Mouse (Mus musculus): ENCODE measurements around the gene Nabp1. TPM values are rescaled to one million over a fixed set of nuclear protein-coding genes. Genes with fewer than 3 reads are reported as not detected.
A peak's percentile ranks its signal among the peaks of the same experiment; 100 is the strongest.

The Nabp1 gene
- polyA plus RNA-seq, 1 experiment from 2014 or later, result 7.6 TPM

GRCm38 (mm10) chr1:51493592-51494307 lies 15.5 kb upstream of the Nabp1 start:
- no peak overlapping the region for H3K9ac ChIP-seq
- no peaks in the 10 kb centered on the region for H3K9me3 ChIP-seq (replicated peaks)
- H3K4me2 ChIP-seq, result no peak overlapping the region
- H3K27ac ChIP-seq (replicated peaks), result no peak overlapping the region
- H3K36me3 ChIP-seq (replicated peaks), result no peaks in the 10 kb centered on the region
- H3K4me3 ChIP-seq (replicated peaks), result no peak overlapping the region
- WGBS (ENCODE audit: insufficient replicate concordance), result 51% methylated on average over 7 of the region's 7 CpGs
- ATAC-seq (ENCODE audit: insufficient read depth), result no peak
- no peaks in the 10 kb centered on the region for H3K4me1 ChIP-seq (replicated peaks)
- H3K27me3 ChIP-seq, result no peaks in the 10 kb centered on the region

GRCm38 (mm10) chr1:51486291-51486690 lies 8.1 kb upstream of the Nabp1 start:
- no peak overlapping the region for H3K4me3 ChIP-seq (replicated peaks)
- no peaks in the 10 kb centered on the region for H3K4me1 ChIP-seq (replicated peaks)
- no peak overlapping the region for H3K27ac ChIP-seq (replicated peaks)
- no peaks in the 10 kb centered on the region for H3K36me3 ChIP-seq (replicated peaks)
- H3K9me3 ChIP-seq (replicated peaks), result no peaks in the 10 kb centered on the region
- H3K9ac ChIP-seq, result no peak overlapping the region
- H3K4me2 ChIP-seq, result no peak overlapping the region
- no peak for ATAC-seq (ENCODE audit: insufficient read depth)
- H3K27me3 ChIP-seq, result no peaks in the 10 kb centered on the region
- 76% methylated on average over 1 of the region's 1 CpGs for WGBS (ENCODE audit: insufficient replicate concordance)

- Histone ChIP-seq H3K9ac (no peak overlapping the region), H3K4me3 (replicated peaks) (no peak overlapping the region), H3K4me1 (replicated peaks) (peaks cover 23% of the 10 kb centered on the region), H3K9me3 (replicated peaks) (no peaks in the 10 kb centered on the region), H3K27me3 (peaks cover 6% of the 10 kb centered on the region), H3K4me2 (no peak overlapping the region), H3K27ac (replicated peaks) (no peak overlapping the region), H3K36me3 (replicated peaks) (no peaks in the 10 kb centered on the region)
- no peak for ATAC-seq (ENCODE audit: insufficient read depth)
These were observed 2.2 kb upstream of the Nabp1 start for GRCm38 (mm10) chr1:51480386-51480785.

- Histone ChIP-seq H3K4me1 (replicated peaks) (peaks cover 23% of the 10 kb centered on the region), H3K36me3 (replicated peaks) (no peaks in the 10 kb centered on the region), H3K27me3 (peaks cover 6% of the 10 kb centered on the region), H3K4me2 (no peak overlapping the region), H3K4me3 (replicated peaks) (no peak overlapping the region), H3K9me3 (replicated peaks) (no peaks in the 10 kb centered on the region), H3K9ac (no peak overlapping the region), H3K27ac (replicated peaks) (no peak overlapping the region)
- WGBS (ENCODE audit: insufficient replicate concordance), result 70% methylated on average over 1 of the region's 1 CpGs
- ATAC-seq (ENCODE audit: insufficient read depth), result no peak
These were observed 1.5 kb upstream of the Nabp1 start for GRCm38 (mm10) chr1:51479691-51480090.

- Histone ChIP-seq H3K4me2 (peak overlapping the region; percentile 96), H3K9ac (peak overlapping the region; percentile 77), H3K4me3 (replicated peaks) (peak overlapping the region; percentile 75), H3K27me3 (peaks cover 6% of the 10 kb centered on the region), H3K4me1 (replicated peaks) (peaks cover 23% of the 10 kb centered on the region), H3K36me3 (replicated peaks) (no peaks in the 10 kb centered on the region), H3K27ac (replicated peaks) (peak overlapping the region; percentile 81; the same call in 1 of the 2 replicates), H3K9me3 (replicated peaks) (no peaks in the 10 kb centered on the region)
- ATAC-seq (ENCODE audit: insufficient read depth), result no peak
- 58% methylated on average over 1 of the region's 1 CpGs for WGBS (ENCODE audit: insufficient replicate concordance)
These were observed 753 bp upstream of the Nabp1 start for GRCm38 (mm10) chr1:51479027-51479329.

- under 1% methylated on average over 25 of the region's 25 CpGs for WGBS (ENCODE audit: insufficient replicate concordance)
These were observed 556 bp downstream of the Nabp1 start for GRCm38 (mm10) chr1:51477656-51478081.

GRCm38 (mm10) chr1:51476405-51476804 lies 1.8 kb downstream of the Nabp1 start:
- H3K4me3 ChIP-seq (replicated peaks), result no peak overlapping the region
- H3K27ac ChIP-seq (replicated peaks), result no peak overlapping the region
- H3K4me2 ChIP-seq, result no peak overlapping the region; the same call in 1 of the 2 replicates
- no peak for ATAC-seq (ENCODE audit: insufficient read depth)
- no peaks in the 10 kb centered on the region for H3K9me3 ChIP-seq (replicated peaks)
- peaks cover 6% of the 10 kb centered on the region for H3K27me3 ChIP-seq
- peaks cover 23% of the 10 kb centered on the region for H3K4me1 ChIP-seq (replicated peaks)
- peaks cover 2% of the 10 kb centered on the region; the same call in 1 of the 2 replicates for H3K36me3 ChIP-seq (replicated peaks)
- 20% methylated on average over 1 of the region's 1 CpGs for WGBS (ENCODE audit: insufficient replicate concordance)
- no peak overlapping the region for H3K9ac ChIP-seq

More at GRCm38 (mm10) chr1:51477656-51478081, 556 bp downstream of the Nabp1 start:
- Histone ChIP-seq H3K27me3 (peaks cover 6% of the 10 kb centered on the region), H3K9me3 (replicated peaks) (no peaks in the 10 kb centered on the region), H3K4me3 (replicated peaks) (peak overlapping the region; percentile 75), H3K4me2 (peak overlapping the region; percentile 96), H3K36me3 (replicated peaks) (no peaks in the 10 kb centered on the region), H3K27ac (replicated peaks) (peak overlapping the region; percentile 77), H3K9ac (peak overlapping the region; percentile 79), H3K4me1 (replicated peaks) (peaks cover 23% of the 10 kb centered on the region)
- peak; percentile 16; the same call in 1 of the 2 replicates for ATAC-seq (ENCODE audit: insufficient read depth)

- Histone ChIP-seq H3K36me3 (replicated peaks) (peaks cover 6% of the 10 kb centered on the region), H3K27ac (replicated peaks) (no peak overlapping the region), H3K4me1 (replicated peaks) (no peaks in the 10 kb centered on the region), H3K9me3 (replicated peaks) (no peaks in the 10 kb centered on the region), H3K27me3 (no peaks in the 10 kb centered on the region), H3K9ac (no peak overlapping the region), H3K4me3 (replicated peaks) (no peak overlapping the region), H3K4me2 (no peak overlapping the region)
- ATAC-seq (ENCODE audit: insufficient read depth), result no peak
- 45% methylated on average over 2 of the region's 2 CpGs for WGBS (ENCODE audit: insufficient replicate concordance)
These were observed 10.1 kb downstream of the Nabp1 start for GRCm38 (mm10) chr1:51468077-51468476.

- no peaks in the 10 kb centered on the region for H3K9me3 ChIP-seq (replicated peaks)
- no peak overlapping the region for H3K27ac ChIP-seq (replicated peaks)
- H3K36me3 ChIP-seq (replicated peaks), result peaks cover 6% of the 10 kb centered on the region
- 64% methylated on average over 5 of the region's 5 CpGs for WGBS (ENCODE audit: insufficient replicate concordance)
- no peak overlapping the region for H3K4me2 ChIP-seq
- H3K4me3 ChIP-seq (replicated peaks), result no peak overlapping the region
- no peaks in the 10 kb centered on the region for H3K27me3 ChIP-seq
- no peak overlapping the region for H3K9ac ChIP-seq
- H3K4me1 ChIP-seq (replicated peaks), result no peaks in the 10 kb centered on the region
- no peak for ATAC-seq (ENCODE audit: insufficient read depth)
These were observed 11.0 kb downstream of the Nabp1 start for GRCm38 (mm10) chr1:51467181-51467580.

GRCm38 (mm10) chr1:51466385-51466784 lies 11.8 kb downstream of the Nabp1 start:
- Histone ChIP-seq H3K4me1 (replicated peaks) (no peaks in the 10 kb centered on the region), H3K27me3 (no peaks in the 10 kb centered on the region), H3K27ac (replicated peaks) (no peak overlapping the region), H3K36me3 (replicated peaks) (peaks cover 4% of the 10 kb centered on the region; the same call in 1 of the 2 replicates), H3K9ac (no peak overlapping the region), H3K4me3 (replicated peaks) (no peak overlapping the region), H3K4me2 (no peak overlapping the region), H3K9me3 (replicated peaks) (no peaks in the 10 kb centered on the region)
- no peak for ATAC-seq (ENCODE audit: insufficient read depth)
- WGBS (ENCODE audit: insufficient replicate concordance), result 17% methylated on average over 1 of the region's 1 CpGs

GRCm38 (mm10) chr1:51465285-51465684 lies 12.9 kb downstream of the Nabp1 start:
- no peak overlapping the region for H3K27ac ChIP-seq (replicated peaks)
- WGBS (ENCODE audit: insufficient replicate concordance), result 20% methylated on average over 2 of the region's 2 CpGs
- no peak overlapping the region for H3K4me3 ChIP-seq (replicated peaks)
- H3K36me3 ChIP-seq (replicated peaks), result no peaks in the 10 kb centered on the region
- ATAC-seq (ENCODE audit: insufficient read depth), result no peak
- no peak overlapping the region for H3K9ac ChIP-seq
- no peaks in the 10 kb centered on the region for H3K27me3 ChIP-seq
- no peak overlapping the region for H3K4me2 ChIP-seq
- H3K4me1 ChIP-seq (replicated peaks), result no peaks in the 10 kb centered on the region
- no peaks in the 10 kb centered on the region for H3K9me3 ChIP-seq (replicated peaks)

- Histone ChIP-seq H3K27ac (replicated peaks) (no peak overlapping the region), H3K27me3 (no peaks in the 10 kb centered on the region), H3K4me3 (replicated peaks) (no peak overlapping the region), H3K9me3 (replicated peaks) (no peaks in the 10 kb centered on the region), H3K4me1 (replicated peaks) (no peaks in the 10 kb centered on the region), H3K4me2 (no peak overlapping the region), H3K9ac (no peak overlapping the region), H3K36me3 (replicated peaks) (no peaks in the 10 kb centered on the region)
- ATAC-seq (ENCODE audit: insufficient read depth), result no peak
- 60% methylated on average over 5 of the region's 5 CpGs for WGBS (ENCODE audit: insufficient replicate concordance)
These were observed 15.2 kb downstream of the Nabp1 start for GRCm38 (mm10) chr1:51463038-51463437.

All from liver, embryonic 15.5 days (tissue).